8 mouse cellular contexts compared by ENCODE assay signal in the genomic region with DNA sequence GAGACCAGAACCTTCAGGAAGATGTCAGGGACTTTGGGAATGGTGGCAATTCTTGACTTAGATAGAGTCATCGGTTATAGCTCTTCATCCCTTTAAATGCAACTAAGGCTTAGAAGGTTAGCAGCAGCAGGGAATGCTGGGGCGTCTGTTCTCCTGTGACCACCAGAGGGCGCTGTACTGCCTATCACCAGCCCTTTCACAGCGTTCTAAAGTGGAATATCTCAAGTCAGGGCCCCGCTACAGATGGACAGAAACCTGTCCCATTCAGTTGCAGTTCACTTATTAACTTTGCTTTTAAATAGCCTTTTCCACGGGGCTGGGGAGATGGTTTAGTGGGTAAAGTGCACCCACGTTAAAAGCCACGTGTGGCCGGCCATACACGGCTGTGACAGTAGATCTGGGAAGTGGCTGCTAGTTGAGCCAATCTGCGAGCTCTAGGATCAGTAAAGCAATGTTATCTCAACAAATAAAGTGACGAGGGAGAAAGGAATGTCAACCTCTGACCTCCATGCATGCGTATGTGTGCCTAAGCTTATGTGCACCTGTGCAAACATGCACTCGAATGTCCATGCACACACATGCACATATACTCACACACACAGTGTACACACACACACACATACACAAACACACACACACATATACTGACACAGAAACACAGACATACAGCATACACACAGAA.
DNase-seq lines count a peak whose midpoint lies in the region; ATAC-seq and TF ChIP-seq lines count a peak whose summit lies in the region.

No protein-coding gene starts in this region.

- no peak overlapping the region for H3K27ac ChIP-seq in left cerebral cortex, adult 2 months

- no peak overlapping the region for H3K4me3 ChIP-seq in left cerebral cortex, adult 2 months

- TF ChIP-seq CTCF in left cerebral cortex, adult 2 months (IDR thresholded peaks at IDR 0.05) = peak; percentile 92

- peak; percentile 38 to 68 for DNase-seq in heart, adult 18-20 months
- no peak for DNase-seq in heart, postnatal 25 days (ENCODE audit: low spot score)
- peak; percentile 60 to 62 for DNase-seq in adrenal gland, adult 18-20 months (ENCODE audit: low spot score in 2 of 2)
- DNase-seq in embryo, embryonic 10.5 days (ENCODE audit: low spot score) = peak; percentile 81
- peak; percentile 75 to 79 for DNase-seq in left cerebral cortex, adult 2 months (ENCODE audit: extremely low spot score in 1 of 2, low spot score in 2 of 2)
- peak; percentile 52 to 84 for DNase-seq in spleen, postnatal 4 days (ENCODE audit: low spot score in 2 of 2)

- ATAC-seq in hematopoietic stem cell, adult 5-6 weeks (replicated peaks in 1 of 2; ENCODE audit: insufficient read depth in 1 of 2, low FRiP score in 2 of 2, low TSS enrichment in 1 of 2, low read depth in 1 of 2, poor library complexity in 2 of 2, severe bottlenecking in 2 of 2) = peak; percentile 56 to 76; a peak in 2 of 4 replicates
- peak; percentile 79 for ATAC-seq in megakaryocyte-erythroid progenitor cell, adult 5-6 weeks (replicated peaks; ENCODE audit: low FRiP score, low TSS enrichment, poor library complexity, severe bottlenecking)

- intact Hi-C loops in heart, postnatal 25 days (cut with DNase I) = loop anchor here (2.0 kb wide), 1 partner anchor 158 kb away; no protein-coding TSS in a partner anchor
- intact Hi-C loops in left cerebral cortex, adult 2 months (cut with DNase I) = loop anchor here (5.0 kb wide), 2 partner anchors 114 to 129 kb away; no protein-coding TSS in a partner anchor
